Mouse (Mus musculus) neural tube, embryonic 11.5 days (tissue): ENCODE results near the gene Tmem248. TPM values are rescaled to one million over a fixed set of nuclear protein-coding genes. Genes with fewer than 3 reads are reported as not detected.
"Not testable (repeated sequence)": the region's sequence is repeated elsewhere in the genome, so short reads cannot be mapped to it uniquely, and the experiment has no call there.

Experiments
- ATAC-seq: fragments of 200-750 bp; cut with Nextera tagmentation; 2 replicates; pipeline ENCODE4 v1.8.0; 2017; ENCODE audit warnings: moderate number of reproducible peaks, mild to moderate bottlenecking, moderate TSS enrichment, moderate library complexity; ENCODE audit not compliant: insufficient read depth, low FRiP score, low TSS enrichment
- DNase-seq: peaks from one replicate; pipeline ENCODE4 v3.0.0-alpha.2; 2015; ENCODE audit warnings: low spot score
- H3K27ac ChIP-seq: fragments of 300-500 bp; sonication (generic); 2 replicates; pipeline ENCODE4 v1.5.1; 2014; ENCODE audit warnings: low read depth, mild to moderate bottlenecking, low read length
- H3K27me3 ChIP-seq: fragments of 300-500 bp; sonication (generic); 2 replicates; pipeline ENCODE4 v1.6.1; 2014; ENCODE audit warnings: mild to moderate bottlenecking, low read length, mixed read lengths; ENCODE audit not compliant: control insufficient read depth, insufficient read depth
- H3K36me3 ChIP-seq: fragments of 300-500 bp; sonication (generic); 2 replicates; pipeline ENCODE4 v1.6.1; 2014; ENCODE audit warnings: mild to moderate bottlenecking, low read length, moderate library complexity, mixed read lengths; ENCODE audit not compliant: control insufficient read depth, insufficient read depth
- H3K4me1 ChIP-seq: fragments of 300-500 bp; sonication (generic); 2 replicates; pipeline ENCODE4 v1.6.1; 2014; ENCODE audit warnings: low read length, mixed read lengths; ENCODE audit not compliant: control insufficient read depth, insufficient read depth
- H3K4me2 ChIP-seq: fragments of 300-500 bp; sonication (generic); 2 replicates; pipeline ENCODE4 v1.6.1; 2014; ENCODE audit warnings: low read depth, mild to moderate bottlenecking, moderate library complexity
- H3K4me3 ChIP-seq: fragments of 300-500 bp; sonication (generic); 2 replicates; pipeline ENCODE4 v1.5.1; 2014; ENCODE audit warnings: low read depth, low read length
- H3K9ac ChIP-seq: fragments of 300-500 bp; sonication (generic); 2 replicates; pipeline ENCODE4 v1.6.1; 2014; ENCODE audit warnings: mild to moderate bottlenecking, low read length
- H3K9me3 ChIP-seq: fragments of 300-500 bp; sonication (generic); 2 replicates; pipeline ENCODE4 v1.6.1; 2016; ENCODE audit warnings: low read length; ENCODE audit not compliant: control insufficient read depth
- WGBS: fragments of 180-500 bp; shearing (Covaris S2); extraction: QIAGEN DNeasy Blood & Tissue Kit; methylation state at CpG from one replicate; pipeline ENCODE4 v1.1.7; 2014; 5-methylcytosine and 5-hydroxymethylcytosine counted together
- polyA plus RNA-seq: library from polyadenylated mRNA; unstranded; fragments of >200 nt; fragmentation: Nextera tagmentation; extraction: Ambion mirVana; gene quantifications from 2 replicates; pipeline ENCODE4 v1.2.1, GENCODE M21; 2014

Gene Tmem248
- polyA plus RNA-seq, 1 experiment from 2014 or later: 35.8 TPM

GRCm38 (mm10) chr5:130239236-130239635 lies 22.4 kb downstream of the Tmem248 start:
- WGBS: 95% methylated on average over 7 of the region's 7 CpGs
- ATAC-seq: no peak
- peaks cover 37% of the 10 kb centered on the region for H3K36me3 ChIP-seq

GRCm38 (mm10) chr5:130239856-130240255 lies 23.0 kb downstream of the Tmem248 start:
- H3K27me3 ChIP-seq: no peaks in the 10 kb centered on the region
- no peaks in the 10 kb centered on the region for H3K4me1 ChIP-seq
- no peak overlapping the region for H3K9ac ChIP-seq
- ATAC-seq: no peak
- H3K36me3 ChIP-seq: peaks cover 34% of the 10 kb centered on the region
- no peaks in the 10 kb centered on the region for H3K9me3 ChIP-seq
- no peak overlapping the region for H3K4me3 ChIP-seq
- no peak for DNase-seq
- no peak overlapping the region for H3K4me2 ChIP-seq
- 98% methylated on average over 2 of the region's 2 CpGs for WGBS
- no peak overlapping the region for H3K27ac ChIP-seq

More at GRCm38 (mm10) chr5:130239236-130239635, 22.4 kb downstream of the Tmem248 start:
- no peak overlapping the region for H3K27ac ChIP-seq
- H3K4me1 ChIP-seq: no peaks in the 10 kb centered on the region
- no peak overlapping the region for H3K4me3 ChIP-seq
- no peak overlapping the region for H3K9ac ChIP-seq
- no peak for DNase-seq
- H3K4me2 ChIP-seq: no peak overlapping the region
- H3K9me3 ChIP-seq: no peaks in the 10 kb centered on the region
- H3K27me3 ChIP-seq: no peaks in the 10 kb centered on the region

GRCm38 (mm10) chr5:130241426-130241825 lies 24.5 kb downstream of the Tmem248 start:
- Histone ChIP-seq H3K4me2 (no peak overlapping the region), H3K4me1 (no peaks in the 10 kb centered on the region), H3K9me3 (no peaks in the 10 kb centered on the region), H3K9ac (no peak overlapping the region), H3K36me3 (peaks cover 37% of the 10 kb centered on the region), H3K27ac (no peak overlapping the region), H3K4me3 (no peak overlapping the region), H3K27me3 (no peaks in the 10 kb centered on the region)
- ATAC-seq: no peak
- no peak for DNase-seq
- 94% methylated on average over 12 of the region's 12 CpGs for WGBS

GRCm38 (mm10) chr5:130247823-130248222 lies 30.9 kb downstream of the Tmem248 start:
- DNase-seq (no peak), ATAC-seq (no peak)
- Histone ChIP-seq H3K27ac (no peak overlapping the region), H3K9me3 (no peaks in the 10 kb centered on the region), H3K4me1 (no peaks in the 10 kb centered on the region), H3K36me3 (peaks cover 24% of the 10 kb centered on the region), H3K9ac (no peak overlapping the region), H3K27me3 (no peaks in the 10 kb centered on the region), H3K4me3 (no peak overlapping the region), H3K4me2 (no peak overlapping the region)
- 83% methylated on average over 5 of the region's 5 CpGs for WGBS

- H3K27ac ChIP-seq: peak overlapping the region; percentile 50; the same call in 1 of the 2 replicates
- DNase-seq: peak; percentile 26
- WGBS: 20% methylated on average over 19 of the region's 19 CpGs
- H3K27me3 ChIP-seq: no peaks in the 10 kb centered on the region
- peak overlapping the region; percentile 70 for H3K4me3 ChIP-seq
- peak overlapping the region; percentile 62 for H3K9ac ChIP-seq
- H3K4me1 ChIP-seq: peaks cover 3% of the 10 kb centered on the region; the same call in 1 of the 2 replicates
- peaks cover 8% of the 10 kb centered on the region for H3K36me3 ChIP-seq
- ATAC-seq: no peak
- H3K4me2 ChIP-seq: peak overlapping the region; percentile 61
- H3K9me3 ChIP-seq: no peaks in the 10 kb centered on the region
Observed at GRCm38 (mm10) chr5:130254164-130255016, 37.5 kb downstream of the Tmem248 start.

- peak within 1 kb of the TSS; percentile 64 for H3K4me2 ChIP-seq
- ATAC-seq: peak; percentile 88
- H3K4me1 ChIP-seq: peaks cover 3% of the 10 kb centered on the region; the same call in 1 of the 2 replicates
- DNase-seq: peak; percentile 97
- H3K36me3 ChIP-seq: peaks cover 6% of the 10 kb centered on the region
- under 1% methylated on average over 52 of the region's 52 CpGs for WGBS
- H3K27ac ChIP-seq: peak within 1 kb of the TSS; percentile 50
- peak within 1 kb of the TSS; percentile 62 for H3K9ac ChIP-seq
- H3K9me3 ChIP-seq: no peaks in the 10 kb centered on the region
- peak within 1 kb of the TSS; percentile 70 for H3K4me3 ChIP-seq
- no peaks in the 10 kb centered on the region for H3K27me3 ChIP-seq
Observed at GRCm38 (mm10) chr5:130255017-130255720, 38.3 kb downstream of the Tmem248 start, which contains the start of the genes Sbds and Tyw1. Sbds (minus strand) TSS chr5:130255530. Tyw1 (plus strand) TSS chr5:130255619.

GRCm38 (mm10) chr5:130255799-130256525 lies 39.1 kb downstream of the Tmem248 start:
- H3K4me1 ChIP-seq, H3K27ac ChIP-seq, DNase-seq, H3K27me3 ChIP-seq, ATAC-seq, H3K36me3 ChIP-seq, H3K9ac ChIP-seq, H3K9me3 ChIP-seq: not testable (repeated sequence)
- Histone ChIP-seq H3K4me3 (peak overlapping the region; percentile 70), H3K4me2 (peak overlapping the region; percentile 64)
- WGBS: 32% methylated on average over 20 of the region's 20 CpGs

GRCm38 (mm10) chr5:130256678-130257271 lies 39.9 kb downstream of the Tmem248 start:
- H3K36me3 ChIP-seq: 0 out of 2 replicates have a peak, but pooled peaks cover under 1% of the 10 kb centered on the region
- H3K9me3 ChIP-seq: no peaks in the 10 kb centered on the region
- H3K27ac ChIP-seq: peak overlapping the region; percentile 60; the same call in 1 of the 2 replicates
- peaks cover 3% of the 10 kb centered on the region; the same call in 1 of the 2 replicates for H3K4me1 ChIP-seq
- H3K4me3 ChIP-seq: peak overlapping the region; percentile 67
- peak overlapping the region; percentile 64 for H3K4me2 ChIP-seq
- peak; percentile 89 for DNase-seq
- peak; percentile 93 for ATAC-seq
- no peaks in the 10 kb centered on the region for H3K27me3 ChIP-seq
- H3K9ac ChIP-seq: peak overlapping the region; percentile 74
- under 1% methylated on average over 25 of the region's 25 CpGs for WGBS
